Mouse (Mus musculus): ENCODE data around the gene Hoxb8.

Hoxb8 gene

DNA sequence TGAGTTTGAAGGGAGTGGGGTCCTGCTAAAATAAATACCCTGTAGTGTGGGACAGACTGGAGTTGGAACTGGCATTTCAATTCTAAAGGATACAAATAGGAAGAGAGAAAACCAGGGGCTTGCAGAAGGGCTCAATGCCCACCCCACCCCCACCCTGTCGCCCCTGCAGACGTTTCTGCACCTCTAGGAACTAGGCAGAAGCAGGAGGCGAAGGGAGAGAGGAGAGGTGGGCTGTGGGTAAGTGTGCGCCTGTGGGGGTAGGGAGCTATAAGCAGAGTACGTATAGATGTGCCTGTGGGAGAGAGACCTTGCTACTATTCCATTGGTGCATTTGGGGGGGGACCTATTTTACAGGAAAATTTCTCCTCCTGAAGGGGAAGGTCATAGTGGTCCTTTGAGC is 46.0 kb downstream of the Hoxb8 start:
- CTCF ChIA-PET: no interaction called here

GRCm38 (mm10) chr11:96328605-96329004 is 46.9 kb downstream of the Hoxb8 start:
- CTCF ChIA-PET: no interaction called here

- CTCF ChIA-PET: interaction anchor here (0.5 kb wide), 1 partner anchor 19 kb away, joined by 3 read pairs; no protein-coding TSS in a partner anchor
Observed at GRCm38 (mm10) chr11:96332105-96332504, 50.4 kb downstream of the Hoxb8 start.

GRCm38 (mm10) chr11:96332618-96333032 is 50.9 kb downstream of the Hoxb8 start:
- CTCF ChIA-PET: no interaction called here

GRCm38 (mm10) chr11:96333241-96334001 is 51.7 kb downstream of the Hoxb8 start:
- CTCF ChIA-PET: no interaction called here

GRCm38 (mm10) chr11:96334002-96334364 is 52.3 kb downstream of the Hoxb8 start:
- CTCF ChIA-PET: interaction anchor here (0.7 kb wide), 1 partner anchor 178 kb away, joined by 3 read pairs; no protein-coding TSS in a partner anchor

Measured in spleen, embryonic (tissue).